Mouse (Mus musculus): ENCODE results near the gene Cadm3. TPM values are rescaled to one million over a fixed set of nuclear protein-coding genes. Genes with fewer than 3 reads are reported as not detected.

The Cadm3 gene
- polyA plus RNA-seq, 1 experiment from 2014 or later, result 30.7 TPM

- Histone ChIP-seq H3K4me3 (ENCODE audit: low read depth, low read length) (peak overlapping the region; percentile 83), H3K27ac (ENCODE audit: low read depth, low read length) (no peak overlapping the region)
- peak; percentile 36 for DNase-seq (ENCODE audit: low spot score)
These were observed 1.5 kb downstream of the Cadm3 start for GRCm38 (mm10) chr1:173365970-173366409.

GRCm38 (mm10) chr1:173364125-173364800, 3.2 kb downstream of the Cadm3 start:
- no peak for ATAC-seq (ENCODE audit: low FRiP score)
- 84% methylated on average over 4 of the region's 4 CpGs for WGBS
- DNase-seq (ENCODE audit: low spot score), result no peak
- H3K27ac ChIP-seq (ENCODE audit: low read depth, low read length), result no peak overlapping the region
- H3K9ac ChIP-seq (ENCODE audit: low read depth, low read length), result no peak overlapping the region
- H3K4me1 ChIP-seq (replicated peaks; ENCODE audit: control insufficient read depth, insufficient read depth, low read length), result no peaks in the 10 kb centered on the region; the same call in 1 of the 2 replicates
- no peak overlapping the region for H3K4me2 ChIP-seq (replicated peaks; ENCODE audit: low read depth, low read length)
- no peak overlapping the region for H3K4me3 ChIP-seq (ENCODE audit: low read depth, low read length)
- H3K27me3 ChIP-seq (ENCODE audit: control insufficient read depth, insufficient read depth, low read length), result 0 out of 2 replicates have a peak, but pooled peaks cover 4% of the 10 kb centered on the region
- no peaks in the 10 kb centered on the region for H3K9me3 ChIP-seq (ENCODE audit: control insufficient read depth, low read length)
- H3K36me3 ChIP-seq (ENCODE audit: control insufficient read depth, insufficient read depth, low read length), result no peaks in the 10 kb centered on the region

More at GRCm38 (mm10) chr1:173365970-173366409, 1.5 kb downstream of the Cadm3 start:
- H3K9ac ChIP-seq (ENCODE audit: low read depth, low read length), result peak overlapping the region; percentile 89; the same call in 1 of the 2 replicates
- peak; percentile 28; the same call in 1 of the 2 replicates for ATAC-seq (ENCODE audit: low FRiP score)
- WGBS, result 4% methylated on average over 10 of the region's 13 CpGs
- no peaks in the 10 kb centered on the region for H3K36me3 ChIP-seq (ENCODE audit: control insufficient read depth, insufficient read depth, low read length)
- H3K4me1 ChIP-seq (replicated peaks; ENCODE audit: control insufficient read depth, insufficient read depth, low read length), result no peaks in the 10 kb centered on the region; the same call in 1 of the 2 replicates
- H3K4me2 ChIP-seq (replicated peaks; ENCODE audit: low read depth, low read length), result peak overlapping the region; percentile 84
- no peaks in the 10 kb centered on the region for H3K9me3 ChIP-seq (ENCODE audit: control insufficient read depth, low read length)
- H3K27me3 ChIP-seq (ENCODE audit: control insufficient read depth, insufficient read depth, low read length), result 0 out of 2 replicates have a peak, but pooled peaks cover 4% of the 10 kb centered on the region

GRCm38 (mm10) chr1:173363436-173363835, 4.1 kb downstream of the Cadm3 start:
- DNase-seq (ENCODE audit: low spot score), result no peak
- Histone ChIP-seq H3K27ac (ENCODE audit: low read depth, low read length) (no peak overlapping the region), H3K36me3 (ENCODE audit: control insufficient read depth, insufficient read depth, low read length) (no peaks in the 10 kb centered on the region)

GRCm38 (mm10) chr1:173361651-173362050, 5.8 kb downstream of the Cadm3 start:
- peak; percentile 57 for DNase-seq (ENCODE audit: low spot score)
- Histone ChIP-seq H3K36me3 (ENCODE audit: control insufficient read depth, insufficient read depth, low read length) (no peaks in the 10 kb centered on the region), H3K27me3 (ENCODE audit: control insufficient read depth, insufficient read depth, low read length) (0 out of 2 replicates have a peak, but pooled peaks cover 2% of the 10 kb centered on the region), H3K9ac (ENCODE audit: low read depth, low read length) (no peak overlapping the region), H3K9me3 (ENCODE audit: control insufficient read depth, low read length) (no peaks in the 10 kb centered on the region), H3K27ac (ENCODE audit: low read depth, low read length) (no peak overlapping the region), H3K4me3 (ENCODE audit: low read depth, low read length) (no peak overlapping the region), H3K4me1 (replicated peaks; ENCODE audit: control insufficient read depth, insufficient read depth, low read length) (no peaks in the 10 kb centered on the region; the same call in 1 of the 2 replicates), H3K4me2 (replicated peaks; ENCODE audit: low read depth, low read length) (no peak overlapping the region)
- ATAC-seq (ENCODE audit: low FRiP score), result no peak
- 56% methylated on average over 6 of the region's 6 CpGs for WGBS

More at GRCm38 (mm10) chr1:173363436-173363835, 4.1 kb downstream of the Cadm3 start:
- Histone ChIP-seq H3K27me3 (ENCODE audit: control insufficient read depth, insufficient read depth, low read length) (0 out of 2 replicates have a peak, but pooled peaks cover 4% of the 10 kb centered on the region), H3K4me3 (ENCODE audit: low read depth, low read length) (no peak overlapping the region), H3K4me2 (replicated peaks; ENCODE audit: low read depth, low read length) (no peak overlapping the region), H3K9me3 (ENCODE audit: control insufficient read depth, low read length) (no peaks in the 10 kb centered on the region), H3K4me1 (replicated peaks; ENCODE audit: control insufficient read depth, insufficient read depth, low read length) (no peaks in the 10 kb centered on the region; the same call in 1 of the 2 replicates), H3K9ac (ENCODE audit: low read depth, low read length) (no peak overlapping the region)
- no peak for ATAC-seq (ENCODE audit: low FRiP score)
- 94% methylated on average over 2 of the region's 2 CpGs for WGBS

- no peaks in the 10 kb centered on the region for H3K27me3 ChIP-seq (ENCODE audit: control insufficient read depth, insufficient read depth, low read length)
- no peaks in the 10 kb centered on the region for H3K9me3 ChIP-seq (ENCODE audit: control insufficient read depth, low read length)
- peak overlapping the region; percentile 30; the same call in 1 of the 2 replicates for H3K27ac ChIP-seq (ENCODE audit: low read depth, low read length)
- WGBS, result 72% methylated on average over 4 of the region's 4 CpGs
- DNase-seq (ENCODE audit: low spot score) (no peak), ATAC-seq (ENCODE audit: low FRiP score) (peak; percentile 34; the same call in 1 of the 2 replicates)
- H3K4me2 ChIP-seq (replicated peaks; ENCODE audit: low read depth, low read length), result no peak overlapping the region
- no peaks in the 10 kb centered on the region for H3K36me3 ChIP-seq (ENCODE audit: control insufficient read depth, insufficient read depth, low read length)
- no peak overlapping the region for H3K4me3 ChIP-seq (ENCODE audit: low read depth, low read length)
- no peak overlapping the region for H3K9ac ChIP-seq (ENCODE audit: low read depth, low read length)
- no peaks in the 10 kb centered on the region for H3K4me1 ChIP-seq (replicated peaks; ENCODE audit: control insufficient read depth, insufficient read depth, low read length)
These were observed 7.8 kb downstream of the Cadm3 start for GRCm38 (mm10) chr1:173359590-173360290.

- ATAC-seq (ENCODE audit: low FRiP score), result no peak
These were observed 9.7 kb downstream of the Cadm3 start for GRCm38 (mm10) chr1:173357799-173358198.

GRCm38 (mm10) chr1:173356699-173357098, 10.8 kb downstream of the Cadm3 start:
- DNase-seq (ENCODE audit: low spot score) (no peak), ATAC-seq (ENCODE audit: low FRiP score) (no peak)
- Histone ChIP-seq H3K4me2 (replicated peaks; ENCODE audit: low read depth, low read length) (no peak overlapping the region), H3K9me3 (ENCODE audit: control insufficient read depth, low read length) (no peaks in the 10 kb centered on the region), H3K27me3 (ENCODE audit: control insufficient read depth, insufficient read depth, low read length) (no peaks in the 10 kb centered on the region), H3K4me3 (ENCODE audit: low read depth, low read length) (no peak overlapping the region), H3K27ac (ENCODE audit: low read depth, low read length) (no peak overlapping the region), H3K9ac (ENCODE audit: low read depth, low read length) (no peak overlapping the region), H3K36me3 (ENCODE audit: control insufficient read depth, insufficient read depth, low read length) (no peaks in the 10 kb centered on the region), H3K4me1 (replicated peaks; ENCODE audit: control insufficient read depth, insufficient read depth, low read length) (no peaks in the 10 kb centered on the region)
- WGBS, result 91% methylated on average over 2 of the region's 2 CpGs

More at GRCm38 (mm10) chr1:173357799-173358198, 9.7 kb downstream of the Cadm3 start:
- H3K36me3 ChIP-seq (ENCODE audit: control insufficient read depth, insufficient read depth, low read length), result no peaks in the 10 kb centered on the region
- WGBS, result 49% methylated on average over 4 of the region's 4 CpGs
- H3K27ac ChIP-seq (ENCODE audit: low read depth, low read length), result no peak overlapping the region
- no peak overlapping the region for H3K9ac ChIP-seq (ENCODE audit: low read depth, low read length)
- DNase-seq (ENCODE audit: low spot score), result no peak
- no peak overlapping the region for H3K4me2 ChIP-seq (replicated peaks; ENCODE audit: low read depth, low read length)
- no peak overlapping the region for H3K4me3 ChIP-seq (ENCODE audit: low read depth, low read length)
- no peaks in the 10 kb centered on the region for H3K27me3 ChIP-seq (ENCODE audit: control insufficient read depth, insufficient read depth, low read length)
- no peaks in the 10 kb centered on the region for H3K9me3 ChIP-seq (ENCODE audit: control insufficient read depth, low read length)
- H3K4me1 ChIP-seq (replicated peaks; ENCODE audit: control insufficient read depth, insufficient read depth, low read length), result no peaks in the 10 kb centered on the region

GRCm38 (mm10) chr1:173355107-173355846, 12.2 kb downstream of the Cadm3 start:
- Histone ChIP-seq H3K9me3 (ENCODE audit: control insufficient read depth, low read length) (no peaks in the 10 kb centered on the region), H3K4me2 (replicated peaks; ENCODE audit: low read depth, low read length) (no peak overlapping the region), H3K36me3 (ENCODE audit: control insufficient read depth, insufficient read depth, low read length) (no peaks in the 10 kb centered on the region), H3K4me3 (ENCODE audit: low read depth, low read length) (no peak overlapping the region), H3K4me1 (replicated peaks; ENCODE audit: control insufficient read depth, insufficient read depth, low read length) (no peaks in the 10 kb centered on the region), H3K27ac (ENCODE audit: low read depth, low read length) (no peak overlapping the region), H3K27me3 (ENCODE audit: control insufficient read depth, insufficient read depth, low read length) (no peaks in the 10 kb centered on the region), H3K9ac (ENCODE audit: low read depth, low read length) (no peak overlapping the region)
- DNase-seq (ENCODE audit: low spot score), result no peak
- ATAC-seq (ENCODE audit: low FRiP score), result no peak
- 82% methylated on average over 7 of the region's 7 CpGs for WGBS
